ENCODE assay signal across 31 mouse cellular contexts in the genomic region with DNA sequence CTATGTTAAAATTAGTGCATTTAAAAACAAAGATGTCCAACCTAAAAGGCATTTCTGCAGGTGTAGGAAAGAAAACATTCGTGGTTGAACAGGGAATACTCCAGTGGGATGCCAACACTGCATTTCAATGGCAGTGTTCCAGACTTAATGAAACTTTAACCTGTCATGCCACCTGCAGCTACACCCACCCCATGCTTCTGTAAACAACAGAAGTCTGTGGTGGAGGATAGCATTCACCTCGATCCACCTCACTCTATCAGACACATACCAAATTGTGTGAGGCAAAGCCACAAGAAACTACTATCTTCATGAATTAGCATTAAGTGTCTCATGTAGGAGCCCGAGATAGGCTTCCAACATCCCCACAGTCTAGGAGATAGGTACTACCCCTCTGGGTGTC. TPM values are rescaled to one million over a fixed set of nuclear protein-coding genes. Genes with fewer than 3 reads are reported as not detected.
DNase-seq lines count a peak whose midpoint lies in the region; ATAC-seq and TF ChIP-seq lines count a peak whose summit lies in the region.
"Had no signal": no experiment of that assay in that cellular context is flagged by ENCODE, and none has a peak within 500 bp of the region (broad histone marks: within the 10 kb centered on the region; RNA-seq: fewer than 3 reads in every experiment).

No protein-coding gene starts in this region.

- DNase-seq in kidney, adult 9 months: peak; percentile 79
- no peak for DNase-seq in liver, embryonic 13.5 days
- DNase-seq in liver: no peak
- peak; percentile 71 for DNase-seq in kidney, postnatal 14 days
- DNase-seq in liver, postnatal 0 days: no peak
- no peak for DNase-seq in frontal cortex, postnatal 10 days (ENCODE audit: low spot score in 2 of 2)
- DNase-seq in thymus, postnatal 36 days: no peak
- DNase-seq: adrenal gland, adult 2 months; adrenal gland, postnatal 36 days; cerebellum, adult 18-20 months; cerebellum, postnatal 10 days; heart, adult 2 months; heart, postnatal 4 days; lung, postnatal 4 days; midbrain, embryonic 14.5 days; thymus, postnatal 14 days had no signal

- no peak for TF ChIP-seq CTCF in liver, postnatal 0 days (IDR thresholded peaks at IDR 0.05; ENCODE audit: low read depth)

- ATAC-seq in kidney, embryonic 15.5 days (replicated peaks; ENCODE audit: low FRiP score): no peak
- ATAC-seq in liver, embryonic 13.5 days (ENCODE audit: low read depth): 0 out of 2 replicates have a peak, but pooled peaks have one; percentile 7
- peak; percentile 45; the same call in 1 of the 2 replicates for ATAC-seq in liver, postnatal 0 days
- ATAC-seq: activated CD4-positive, CD25-positive, alpha-beta regulatory T cell, adult 4 months; forebrain, embryonic 16.5 days; intestine, embryonic 16.5 days had no signal

- no peak overlapping the region for H3K27ac ChIP-seq in kidney, embryonic 15.5 days
- no peak overlapping the region for H3K27ac ChIP-seq in liver, embryonic 13.5 days
- peak overlapping the region; percentile 68 for H3K27ac ChIP-seq in liver, postnatal 0 days (ENCODE audit: low read depth)
- H3K27ac ChIP-seq: heart, adult 2 months; hindbrain, embryonic 13.5 days; limb, embryonic 10.5 days; limb, embryonic 15.5 days had no signal

- TF ChIP-seq EP300 in liver, postnatal 0 days (IDR thresholded peaks at IDR 0.05; ENCODE audit: low read depth): no peak

- no peaks in the 10 kb centered on the region for H3K4me1 ChIP-seq in kidney, embryonic 15.5 days
- 0 out of 2 replicates have a peak, but pooled peaks cover 9% of the 10 kb centered on the region for H3K4me1 ChIP-seq in liver, embryonic 13.5 days (replicated peaks)
- peaks cover 33% of the 10 kb centered on the region for H3K4me1 ChIP-seq in liver, postnatal 0 days (ENCODE audit: insufficient read depth)
- H3K4me1 ChIP-seq: heart, embryonic 12.5 days; hindbrain, embryonic 13.5 days; limb, embryonic 10.5 days had no signal

- H3K36me3 ChIP-seq in kidney, embryonic 15.5 days: no peaks in the 10 kb centered on the region
- no peaks in the 10 kb centered on the region for H3K36me3 ChIP-seq in liver, embryonic 13.5 days
- no peaks in the 10 kb centered on the region for H3K36me3 ChIP-seq in liver, postnatal 0 days (replicated peaks; ENCODE audit: insufficient read depth, low read length)
- H3K36me3 ChIP-seq: heart, embryonic 12.5 days; limb, embryonic 10.5 days; limb, embryonic 15.5 days had no signal

- H3K4me2 ChIP-seq in kidney, embryonic 15.5 days: no peak overlapping the region
- H3K4me2 ChIP-seq in liver, embryonic 13.5 days: no peak overlapping the region
- no peak overlapping the region for H3K4me2 ChIP-seq in liver, postnatal 0 days (ENCODE audit: low read depth, low read length)
- H3K4me2 ChIP-seq: heart, embryonic 12.5 days; hindbrain, embryonic 13.5 days; limb, embryonic 15.5 days had no signal

- no peak overlapping the region for H3K9ac ChIP-seq in kidney, embryonic 15.5 days
- no peak overlapping the region for H3K9ac ChIP-seq in liver, embryonic 13.5 days
- H3K9ac ChIP-seq in liver, postnatal 0 days (replicated peaks): no peak overlapping the region
- H3K9ac ChIP-seq: heart, embryonic 12.5 days; hindbrain, embryonic 13.5 days; limb, embryonic 15.5 days had no signal

- no peak overlapping the region for H3K4me3 ChIP-seq in kidney, embryonic 15.5 days (replicated peaks)
- no peak overlapping the region for H3K4me3 ChIP-seq in liver, embryonic 13.5 days (replicated peaks)
- no peak overlapping the region for H3K4me3 ChIP-seq in liver, postnatal 0 days (ENCODE audit: low read depth, low read length)
- H3K4me3 ChIP-seq: erythroblast, embryonic 14.5 days; heart, adult 2 months; heart, embryonic 12.5 days; hindbrain, embryonic 13.5 days; limb, embryonic 10.5 days; limb, embryonic 15.5 days had no signal

- H3K27me3 ChIP-seq in kidney, embryonic 15.5 days: no peaks in the 10 kb centered on the region
- no peaks in the 10 kb centered on the region for H3K27me3 ChIP-seq in liver, embryonic 13.5 days
- H3K27me3 ChIP-seq in liver, postnatal 0 days (ENCODE audit: insufficient read depth, low read length): no peaks in the 10 kb centered on the region
- H3K27me3 ChIP-seq: heart, embryonic 12.5 days; hindbrain, embryonic 13.5 days; limb, embryonic 15.5 days had no signal

- H3K9me3 ChIP-seq in kidney, embryonic 15.5 days (replicated peaks): no peaks in the 10 kb centered on the region
- H3K9me3 ChIP-seq in liver, embryonic 13.5 days (replicated peaks): no peaks in the 10 kb centered on the region
- H3K9me3 ChIP-seq in liver, postnatal 0 days (ENCODE audit: low read length): no peaks in the 10 kb centered on the region
- H3K9me3 ChIP-seq: heart, embryonic 12.5 days; hindbrain, embryonic 13.5 days; limb, embryonic 10.5 days; limb, embryonic 15.5 days had no signal

- WGBS in kidney, embryonic 15.5 days: 68% methylated on average over 3 of the region's 3 CpGs
- 26% methylated on average over 3 of the region's 3 CpGs for WGBS in liver, embryonic 13.5 days (ENCODE audit: insufficient replicate concordance)
- 44% methylated on average over 3 of the region's 3 CpGs for WGBS in liver, postnatal 0 days (ENCODE audit: insufficient replicate concordance)

RNA-seq across cellular contexts. Expression of a gene that starts 3.3 kb away (rescaled TPM):
- 41.0 and 41.6 TPM in 2 replicates for polyA plus RNA-seq in kidney, embryonic 15.5 days (2015; fragmentation: Nextera tagmentation; extraction: Ambion mirVana)
- 26.4 and 37.1 TPM in 2 replicates for polyA plus RNA-seq in liver, embryonic 13.5 days (2015; fragmentation: Nextera tagmentation; extraction: Ambion mirVana)
- polyA plus RNA-seq in liver, postnatal 0 days (2015; fragmentation: Nextera tagmentation; extraction: Ambion mirVana): 25.0 and 26.7 TPM in 2 replicates

RNA-seq across cellular contexts. Expression of a gene that starts 3.7 kb away (rescaled TPM):
- polyA plus RNA-seq in kidney, embryonic 15.5 days (2015; fragmentation: Nextera tagmentation; extraction: Ambion mirVana): 5.9 and 6.3 TPM in 2 replicates
- polyA plus RNA-seq in liver, embryonic 13.5 days (2015; fragmentation: Nextera tagmentation; extraction: Ambion mirVana): 0.86 and 1.0 TPM in 2 replicates
- 2.0 and 2.5 TPM in 2 replicates for polyA plus RNA-seq in liver, postnatal 0 days (2015; fragmentation: Nextera tagmentation; extraction: Ambion mirVana)
- polyA plus RNA-seq: erythroblast, embryonic 14.5 days had no signal

RNA-seq across cellular contexts. Expression of a gene that starts 7.1 kb away (rescaled TPM):
- polyA plus RNA-seq in kidney, embryonic 15.5 days (2015; fragmentation: Nextera tagmentation; extraction: Ambion mirVana): 46.6 and 52.7 TPM in 2 replicates
- polyA plus RNA-seq in liver, embryonic 13.5 days (2015; fragmentation: Nextera tagmentation; extraction: Ambion mirVana): 5.0 and 5.6 TPM in 2 replicates
- 37.4 and 38.1 TPM in 2 replicates for polyA plus RNA-seq in liver, postnatal 0 days (2015; fragmentation: Nextera tagmentation; extraction: Ambion mirVana)
- polyA plus RNA-seq: erythroblast, embryonic 14.5 days had no signal

RNA-seq across cellular contexts. Expression of a gene that starts 39.4 kb away (rescaled TPM):
- polyA plus RNA-seq in kidney, embryonic 15.5 days (2015; fragmentation: Nextera tagmentation; extraction: Ambion mirVana): 1.2 and 1.5 TPM in 2 replicates
- 0.03 TPM in 1 of 2 replicates, not detected in the other for polyA plus RNA-seq in liver, embryonic 13.5 days (2015; fragmentation: Nextera tagmentation; extraction: Ambion mirVana)
- 1.3 and 1.7 TPM in 2 replicates for polyA plus RNA-seq in liver, postnatal 0 days (2015; fragmentation: Nextera tagmentation; extraction: Ambion mirVana)
- polyA plus RNA-seq: activated CD4-positive, CD25-positive, alpha-beta regulatory T cell, adult 4 months; embryonic facial prominence, embryonic 14.5 days; erythroblast, embryonic 14.5 days; forebrain, embryonic 11.5 days; forebrain, embryonic 16.5 days; heart, adult 2 months; heart, embryonic 12.5 days; heart, postnatal 0 days; hindbrain, embryonic 13.5 days; intestine, embryonic 16.5 days; limb, embryonic 10.5 days; limb, embryonic 15.5 days; lung, embryonic 16.5 days; midbrain, embryonic 14.5 days; neural tube, embryonic 14.5 days; stomach, embryonic 14.5 days had no signal

RNA-seq across cellular contexts. Expression of a gene that starts 53.1 kb away (rescaled TPM):
- 44.1 and 45.0 TPM in 2 replicates for polyA plus RNA-seq in kidney, embryonic 15.5 days (2015; fragmentation: Nextera tagmentation; extraction: Ambion mirVana)
- 29.0 and 40.3 TPM in 2 replicates for polyA plus RNA-seq in liver, embryonic 13.5 days (2015; fragmentation: Nextera tagmentation; extraction: Ambion mirVana)
- 20.8 and 23.9 TPM in 2 replicates for polyA plus RNA-seq in liver, postnatal 0 days (2015; fragmentation: Nextera tagmentation; extraction: Ambion mirVana)

Comparison
In these comparisons a context has a peak if more than half of its experiments do, and no peak if none do; other contexts are left out.
1. DNase-seq: peak in kidney, adult 9 months (single experiment) and kidney, postnatal 14 days (single experiment); none in liver, embryonic 13.5 days (single experiment), liver (single experiment), liver, postnatal 0 days (single experiment), frontal cortex, postnatal 10 days (0 of 2) and thymus, postnatal 36 days (0 of 2).